Comparison of ENCODE assay signal across 18 mouse cellular contexts in genomic region chr6:94218076-94218475, GRCm38 (mm10).
DNase-seq lines count a peak whose midpoint lies in the region; ATAC-seq and TF ChIP-seq lines count a peak whose summit lies in the region.
"Had no signal": no experiment of that assay in that cellular context is flagged by ENCODE, and none has a peak within 500 bp of the region (broad histone marks: within the 10 kb centered on the region; RNA-seq: fewer than 3 reads in every experiment).

No protein-coding gene starts in this region.

- H3K9ac ChIP-seq in heart, embryonic 12.5 days, result no peak overlapping the region
- no peak overlapping the region for H3K9ac ChIP-seq in stomach, embryonic 15.5 days
- H3K9ac ChIP-seq in stomach, postnatal 0 days (ENCODE audit: low read length), result no peak overlapping the region
- H3K9ac ChIP-seq: forebrain, embryonic 13.5 days; hindbrain, embryonic 13.5 days; liver, embryonic 15.5 days; neural tube, embryonic 15.5 days had no signal

- WGBS in heart, embryonic 12.5 days, result 81% methylated on average over 4 of the region's 4 CpGs
- 60% methylated on average over 4 of the region's 4 CpGs for WGBS in stomach, embryonic 15.5 days
- WGBS in stomach, postnatal 0 days, result 65% methylated on average over 4 of the region's 4 CpGs

- peaks cover 67% of the 10 kb centered on the region for H3K4me1 ChIP-seq in heart, embryonic 12.5 days (replicated peaks)
- 0 out of 2 replicates have a peak, but pooled peaks cover 14% of the 10 kb centered on the region for H3K4me1 ChIP-seq in stomach, embryonic 15.5 days
- peaks cover 2% of the 10 kb centered on the region; the same call in 1 of the 2 replicates for H3K4me1 ChIP-seq in stomach, postnatal 0 days (replicated peaks; ENCODE audit: control insufficient read depth, insufficient read depth)
- H3K4me1 ChIP-seq: liver, embryonic 15.5 days had no signal

- no peak overlapping the region; the same call in 1 of the 2 replicates for H3K27ac ChIP-seq in heart, embryonic 12.5 days (ENCODE audit: poor library complexity, severe bottlenecking)
- H3K27ac ChIP-seq in stomach, embryonic 15.5 days, result 0 out of 2 replicates have a peak overlapping the region, but pooled peaks have one; percentile 21
- H3K27ac ChIP-seq in stomach, postnatal 0 days (replicated peaks), result no peak overlapping the region
- H3K27ac ChIP-seq: forebrain, embryonic 13.5 days; hindbrain, embryonic 13.5 days; layer of hippocampus, adult 2 months; liver, embryonic 15.5 days; neural tube, embryonic 15.5 days had no signal

- no peaks in the 10 kb centered on the region for H3K9me3 ChIP-seq in heart, embryonic 12.5 days (replicated peaks)
- H3K9me3 ChIP-seq in stomach, embryonic 15.5 days, result no peaks in the 10 kb centered on the region
- H3K9me3 ChIP-seq in stomach, postnatal 0 days (ENCODE audit: control insufficient read depth, low read length), result no peaks in the 10 kb centered on the region
- H3K9me3 ChIP-seq: forebrain, embryonic 13.5 days; hindbrain, embryonic 13.5 days; liver, embryonic 15.5 days; neural tube, embryonic 15.5 days had no signal

- ATAC-seq in heart, embryonic 12.5 days (ENCODE audit: insufficient number of reproducible peaks, low FRiP score), result no peak
- no peak for ATAC-seq in stomach, embryonic 15.5 days (ENCODE audit: insufficient read depth, low FRiP score, low read depth)
- no peak for ATAC-seq in stomach, postnatal 0 days (ENCODE audit: low FRiP score, low TSS enrichment)
- ATAC-seq: forebrain, embryonic 13.5 days had no signal

- TF ChIP-seq EP300 in stomach, postnatal 0 days (optimal IDR thresholded peaks at IDR 0.05), result no peak

- no peaks in the 10 kb centered on the region for H3K36me3 ChIP-seq in heart, embryonic 12.5 days
- no peaks in the 10 kb centered on the region for H3K36me3 ChIP-seq in stomach, embryonic 15.5 days
- H3K36me3 ChIP-seq in stomach, postnatal 0 days (ENCODE audit: control insufficient read depth, insufficient read depth, low read length), result no peaks in the 10 kb centered on the region
- H3K36me3 ChIP-seq: hindbrain, embryonic 13.5 days; liver, embryonic 15.5 days; neural tube, embryonic 15.5 days had no signal

- DNase-seq in heart, adult 9 months (ENCODE audit: low spot score in 2 of 2), result peak; percentile 33 to 52
- DNase-seq in stomach, postnatal 0 days (ENCODE audit: low spot score), result no peak
- DNase-seq in heart, postnatal 4 days, result peak; percentile 33
- DNase-seq in thymus, adult 18-20 months, result no peak
- no peak for DNase-seq in left cerebral cortex, postnatal 25 days (ENCODE audit: low spot score in 2 of 2)
- DNase-seq: adrenal gland, postnatal 25 days; embryo, embryonic 11 days; kidney, adult 9 months; retina, postnatal 1 day; thymus, postnatal 36 days had no signal

- no peak overlapping the region for H3K4me2 ChIP-seq in heart, embryonic 12.5 days
- H3K4me2 ChIP-seq in stomach, embryonic 15.5 days, result no peak overlapping the region
- no peak overlapping the region for H3K4me2 ChIP-seq in stomach, postnatal 0 days (replicated peaks; ENCODE audit: low read depth)
- H3K4me2 ChIP-seq: forebrain, embryonic 13.5 days; hindbrain, embryonic 13.5 days; liver, embryonic 15.5 days; midbrain, embryonic 11.5 days; neural tube, embryonic 15.5 days had no signal

- intact Hi-C loops in left cerebral cortex, postnatal 25 days (cut with DNase I), result no loop called here

- TF ChIP-seq CTCF in stomach, postnatal 0 days (IDR thresholded peaks at IDR 0.05; ENCODE audit: low read depth), result no peak

- H3K27me3 ChIP-seq in heart, embryonic 12.5 days (replicated peaks), result no peaks in the 10 kb centered on the region
- H3K27me3 ChIP-seq in stomach, embryonic 15.5 days (replicated peaks), result no peaks in the 10 kb centered on the region
- no peaks in the 10 kb centered on the region for H3K27me3 ChIP-seq in stomach, postnatal 0 days (ENCODE audit: control insufficient read depth, insufficient read depth, low read length)
- H3K27me3 ChIP-seq: forebrain, embryonic 13.5 days; hindbrain, embryonic 13.5 days; liver, embryonic 15.5 days; neural tube, embryonic 15.5 days had no signal

- no peak overlapping the region for H3K4me3 ChIP-seq in heart, embryonic 12.5 days
- no peak overlapping the region for H3K4me3 ChIP-seq in stomach, embryonic 15.5 days (replicated peaks)
- H3K4me3 ChIP-seq in stomach, postnatal 0 days (ENCODE audit: low read depth, low read length), result no peak overlapping the region
- H3K4me3 ChIP-seq: forebrain, embryonic 13.5 days; hindbrain, embryonic 13.5 days; layer of hippocampus, adult 2 months; liver, embryonic 15.5 days; neural tube, embryonic 15.5 days had no signal

Comparison
In these comparisons a context has a peak if more than half of its experiments do, and no peak if none do; other contexts are left out.
1. DNase-seq: peak in heart, adult 9 months (2 of 2) and heart, postnatal 4 days (single experiment); none in stomach, postnatal 0 days (single experiment), thymus, adult 18-20 months (0 of 2) and left cerebral cortex, postnatal 25 days (0 of 2).